Mouse (Mus musculus) limb, embryonic 12.5 days (tissue): ENCODE measurements at regions not wholly inside any gene's neighbourhood (a gene's known extent, or its start where the extent isn't known, plus 50 kb on each side); places are given as distances from the start of the nearest gene placed in this dataset.

Experiments used
- ATAC-seq: fragments of 200-750 bp; cut with Nextera tagmentation; 2 replicates; pipeline ENCODE4 v1.8.0; 2017; ENCODE audit warnings: low read depth, moderate TSS enrichment; ENCODE audit not compliant: insufficient number of reproducible peaks, insufficient read depth, low FRiP score, low TSS enrichment
- H3K27ac ChIP-seq: fragments of 300-500 bp; sonication (generic); 2 replicates; pipeline ENCODE4 v1.5.1; 2016; ENCODE audit warnings: mild to moderate bottlenecking, moderate library complexity
- H3K27me3 ChIP-seq: fragments of 300-500 bp; sonication (generic); 2 replicates; pipeline ENCODE4 v1.6.1; 2016; ENCODE audit warnings: mild to moderate bottlenecking, moderate library complexity
- H3K36me3 ChIP-seq: fragments of 300-500 bp; sonication (generic); 2 replicates; pipeline ENCODE4 v1.6.1; 2016; ENCODE audit warnings: mild to moderate bottlenecking, moderate library complexity
- H3K4me1 ChIP-seq: fragments of 300-500 bp; sonication (generic); replicated peaks from 2 replicates; pipeline ENCODE4 v1.6.1; 2016
- H3K4me2 ChIP-seq: fragments of 300-500 bp; sonication (generic); 2 replicates; pipeline ENCODE4 v1.6.1; 2016; ENCODE audit warnings: mild to moderate bottlenecking, moderate library complexity
- H3K4me3 ChIP-seq: fragments of 300-500 bp; sonication (generic); replicated peaks from 2 replicates; pipeline ENCODE4 v1.5.1; 2016; ENCODE audit warnings: mild to moderate bottlenecking
- H3K9ac ChIP-seq: fragments of 300-500 bp; sonication (generic); replicated peaks from 2 replicates; pipeline ENCODE4 v1.6.1; 2016; ENCODE audit warnings: mild to moderate bottlenecking, moderate library complexity
- H3K9me3 ChIP-seq: fragments of 300-500 bp; sonication (generic); 2 replicates; pipeline ENCODE4 v1.6.1; 2016; ENCODE audit warnings: mild to moderate bottlenecking, moderate library complexity
- whole genome bisulfite sequencing: fragments of 180-500 bp; shearing (Covaris S2); methylation state at CpG from one replicate; pipeline ENCODE4 v1.1.7; 2016; 5-methylcytosine and 5-hydroxymethylcytosine counted together

DNA sequence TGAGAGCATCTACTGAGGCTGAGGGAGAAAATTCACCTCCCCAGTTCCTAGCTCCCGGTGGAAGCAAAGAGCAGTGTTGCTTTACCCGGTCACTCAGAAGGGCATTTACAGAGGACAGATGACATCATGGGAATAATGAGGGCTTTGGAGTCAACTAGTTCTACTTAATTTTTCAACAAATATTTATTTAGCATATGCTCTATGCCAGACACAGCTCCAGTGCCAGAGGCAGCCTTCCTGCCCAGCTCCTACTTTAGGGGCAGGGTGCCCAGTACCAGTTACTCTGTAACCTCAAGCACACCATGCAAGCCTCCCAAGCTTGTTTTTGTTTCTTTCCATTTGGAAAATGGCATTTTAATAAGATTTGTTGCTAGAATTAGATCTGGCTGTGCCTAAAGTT, 240.1 kb upstream of the Trib2 start:
- no peak overlapping the region for H3K4me2 ChIP-seq
- no peaks in the 10 kb centered on the region for H3K27me3 ChIP-seq
- no peak overlapping the region for H3K27ac ChIP-seq
- no peak overlapping the region for H3K4me3 ChIP-seq
- H3K36me3 ChIP-seq: no peaks in the 10 kb centered on the region
- H3K9ac ChIP-seq: no peak overlapping the region
- peaks cover 49% of the 10 kb centered on the region for H3K4me1 ChIP-seq
- 76% methylated on average over 2 of the region's 2 CpGs for WGBS
- no peaks in the 10 kb centered on the region for H3K9me3 ChIP-seq
- no peak for ATAC-seq

- H3K9ac ChIP-seq: no peak overlapping the region
- no peak for ATAC-seq
- H3K27me3 ChIP-seq: no peaks in the 10 kb centered on the region
- no peak overlapping the region for H3K4me3 ChIP-seq
- WGBS: 46% methylated on average over 1 of the region's 1 CpGs
- H3K27ac ChIP-seq: no peak overlapping the region
- no peaks in the 10 kb centered on the region for H3K36me3 ChIP-seq
- H3K4me1 ChIP-seq: peaks cover 54% of the 10 kb centered on the region
- no peaks in the 10 kb centered on the region for H3K9me3 ChIP-seq
- H3K4me2 ChIP-seq: no peak overlapping the region
These were observed 239.5 kb upstream of the Trib2 start for GRCm38 (mm10) chr12:16056216-16056615.

DNA sequence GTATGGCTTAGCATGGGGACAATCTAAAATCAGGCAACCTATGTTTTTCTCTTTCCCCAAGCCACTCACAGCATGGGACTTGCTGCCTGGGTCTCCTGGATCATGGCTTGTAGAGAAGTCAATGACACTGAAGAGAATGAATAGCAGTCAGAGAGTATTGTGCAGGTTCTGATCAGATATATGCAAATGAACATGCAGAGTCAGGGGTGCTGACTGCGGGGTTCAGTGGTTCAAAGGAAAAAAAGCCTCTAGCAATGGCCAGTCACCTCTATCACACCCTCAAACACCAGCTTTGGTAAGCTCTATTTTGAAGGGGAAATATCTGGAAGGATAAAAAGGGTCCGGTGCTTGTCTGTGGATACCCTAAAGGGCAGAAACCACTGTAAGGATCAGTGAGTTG, 237.9 kb upstream of the Trib2 start:
- 79% methylated on average over 2 of the region's 2 CpGs for WGBS
- no peak for ATAC-seq
- H3K36me3 ChIP-seq: no peaks in the 10 kb centered on the region
- H3K4me3 ChIP-seq: no peak overlapping the region
- H3K9ac ChIP-seq: no peak overlapping the region
- H3K9me3 ChIP-seq: no peaks in the 10 kb centered on the region
- no peaks in the 10 kb centered on the region for H3K27me3 ChIP-seq
- H3K4me2 ChIP-seq: no peak overlapping the region
- H3K27ac ChIP-seq: peak overlapping the region; percentile 81
- H3K4me1 ChIP-seq: peaks cover 54% of the 10 kb centered on the region

- H3K36me3 ChIP-seq: no peaks in the 10 kb centered on the region
- H3K9me3 ChIP-seq: no peaks in the 10 kb centered on the region
- 17% methylated on average over 3 of the region's 3 CpGs for WGBS
- H3K4me1 ChIP-seq: peaks cover 54% of the 10 kb centered on the region
- ATAC-seq: peak; percentile 72
- H3K4me2 ChIP-seq: no peak overlapping the region
- H3K9ac ChIP-seq: no peak overlapping the region
- H3K4me3 ChIP-seq: no peak overlapping the region
- peak overlapping the region; percentile 81; the same call in 1 of the 2 replicates for H3K27ac ChIP-seq
- no peaks in the 10 kb centered on the region for H3K27me3 ChIP-seq
These were observed 237.0 kb upstream of the Trib2 start for GRCm38 (mm10) chr12:16053735-16054134.

DNA sequence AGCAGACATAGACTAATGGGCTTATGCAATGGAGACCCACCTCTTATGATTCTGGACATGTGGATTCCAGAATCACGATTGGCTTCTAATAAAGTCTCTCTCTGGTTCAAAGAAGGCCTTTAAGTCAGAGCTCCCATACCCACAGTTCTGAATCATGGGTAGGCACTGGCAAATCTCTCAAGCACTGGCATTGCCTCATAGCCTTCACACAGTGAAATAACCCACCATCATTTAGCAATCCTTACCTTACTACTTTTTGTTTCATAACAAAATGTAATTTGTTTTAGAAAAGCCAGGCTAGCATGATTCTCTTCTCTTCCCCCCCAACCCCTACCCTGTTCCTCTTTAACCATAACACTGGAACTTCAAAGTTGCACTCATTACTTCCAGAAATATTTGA, 236.3 kb upstream of the Trib2 start:
- Histone ChIP-seq H3K9ac (no peak overlapping the region), H3K9me3 (no peaks in the 10 kb centered on the region), H3K4me2 (no peak overlapping the region), H3K4me1 (peaks cover 54% of the 10 kb centered on the region), H3K27me3 (no peaks in the 10 kb centered on the region), H3K4me3 (no peak overlapping the region), H3K36me3 (no peaks in the 10 kb centered on the region), H3K27ac (peak overlapping the region; percentile 81; the same call in 1 of the 2 replicates)
- 78% methylated on average over 1 of the region's 1 CpGs for WGBS
- no peak for ATAC-seq

- Histone ChIP-seq H3K4me2 (no peak overlapping the region), H3K36me3 (no peaks in the 10 kb centered on the region), H3K27ac (no peak overlapping the region), H3K4me1 (peaks cover 54% of the 10 kb centered on the region), H3K27me3 (no peaks in the 10 kb centered on the region), H3K4me3 (no peak overlapping the region), H3K9me3 (no peaks in the 10 kb centered on the region), H3K9ac (no peak overlapping the region)
- WGBS: 28% methylated on average over 3 of the region's 3 CpGs
- ATAC-seq: no peak
These were observed 235.6 kb upstream of the Trib2 start for GRCm38 (mm10) chr12:16052353-16052752.

GRCm38 (mm10) chr12:16051439-16051838, 234.7 kb upstream of the Trib2 start:
- H3K36me3 ChIP-seq: no peaks in the 10 kb centered on the region
- peaks cover 48% of the 10 kb centered on the region for H3K4me1 ChIP-seq
- H3K27me3 ChIP-seq: no peaks in the 10 kb centered on the region
- no peaks in the 10 kb centered on the region for H3K9me3 ChIP-seq
- no peak overlapping the region for H3K4me2 ChIP-seq
- WGBS: 92% methylated on average over 2 of the region's 2 CpGs
- H3K27ac ChIP-seq: no peak overlapping the region
- H3K4me3 ChIP-seq: no peak overlapping the region
- no peak for ATAC-seq
- H3K9ac ChIP-seq: no peak overlapping the region

GRCm38 (mm10) chr12:16049545-16049944, 232.8 kb upstream of the Trib2 start:
- no peaks in the 10 kb centered on the region for H3K9me3 ChIP-seq
- 93% methylated on average over 4 of the region's 4 CpGs for WGBS

GRCm38 (mm10) chr12:16046643-16047042, 229.9 kb upstream of the Trib2 start:
- WGBS: 92% methylated on average over 1 of the region's 1 CpGs
- Histone ChIP-seq H3K4me2 (no peak overlapping the region), H3K27ac (no peak overlapping the region), H3K27me3 (no peaks in the 10 kb centered on the region), H3K4me1 (peaks cover 6% of the 10 kb centered on the region), H3K9ac (no peak overlapping the region), H3K9me3 (no peaks in the 10 kb centered on the region), H3K36me3 (no peaks in the 10 kb centered on the region), H3K4me3 (no peak overlapping the region)
- ATAC-seq: no peak

More at GRCm38 (mm10) chr12:16049545-16049944, 232.8 kb upstream of the Trib2 start:
- Histone ChIP-seq H3K4me2 (no peak overlapping the region), H3K9ac (no peak overlapping the region), H3K36me3 (no peaks in the 10 kb centered on the region), H3K4me1 (peaks cover 35% of the 10 kb centered on the region), H3K4me3 (no peak overlapping the region), H3K27me3 (no peaks in the 10 kb centered on the region), H3K27ac (no peak overlapping the region)
- ATAC-seq: no peak

DNA sequence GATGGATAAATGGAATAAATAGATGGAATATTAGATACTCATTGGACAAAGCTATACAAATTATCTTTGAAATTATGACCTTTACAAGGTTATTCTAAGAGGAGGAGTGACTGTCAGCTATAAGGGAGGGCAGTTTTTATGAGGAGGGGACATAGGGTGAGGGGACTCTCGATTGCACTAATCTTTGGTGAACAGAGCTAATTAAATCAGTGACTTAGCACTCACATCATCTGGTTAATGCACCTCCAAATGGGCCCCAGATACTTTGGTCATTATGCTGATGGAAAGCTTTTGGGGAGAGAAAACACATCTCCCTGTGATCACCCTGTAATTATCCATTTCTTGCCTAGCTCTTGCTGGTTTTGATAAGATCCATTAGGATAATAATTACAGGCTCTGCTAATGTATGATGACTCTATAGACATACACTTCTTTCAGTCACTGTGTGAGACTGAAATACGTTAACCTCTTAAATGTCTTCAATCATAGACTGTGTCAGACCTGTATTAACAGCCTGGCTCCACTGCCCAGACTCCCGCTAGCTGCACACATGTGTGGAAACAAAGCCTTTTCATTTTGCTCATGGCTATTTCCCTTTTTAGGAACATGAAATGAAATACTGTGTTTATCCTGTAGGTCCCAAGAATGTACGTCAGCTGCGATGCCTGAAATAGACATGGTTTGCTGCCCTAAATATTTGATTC, 229.2 kb upstream of the Trib2 start:
- no peak for ATAC-seq
- peaks cover 4% of the 10 kb centered on the region; the same call in 1 of the 2 replicates for H3K4me1 ChIP-seq
- no peak overlapping the region for H3K4me3 ChIP-seq
- no peak overlapping the region for H3K4me2 ChIP-seq
- WGBS: 53% methylated on average over 5 of the region's 5 CpGs
- H3K9ac ChIP-seq: no peak overlapping the region
- H3K27me3 ChIP-seq: no peaks in the 10 kb centered on the region
- no peaks in the 10 kb centered on the region for H3K36me3 ChIP-seq
- no peak overlapping the region for H3K27ac ChIP-seq
- H3K9me3 ChIP-seq: no peaks in the 10 kb centered on the region

GRCm38 (mm10) chr12:16043466-16044214, 226.9 kb upstream of the Trib2 start:
- H3K4me1 ChIP-seq: peaks cover 4% of the 10 kb centered on the region; the same call in 1 of the 2 replicates
- 91% methylated on average over 8 of the region's 8 CpGs for WGBS
- no peak overlapping the region for H3K9ac ChIP-seq
- H3K4me3 ChIP-seq: no peak overlapping the region
- no peaks in the 10 kb centered on the region for H3K9me3 ChIP-seq
- no peaks in the 10 kb centered on the region for H3K36me3 ChIP-seq
- no peak for ATAC-seq
- no peak overlapping the region for H3K4me2 ChIP-seq
- H3K27ac ChIP-seq: no peak overlapping the region
- no peaks in the 10 kb centered on the region for H3K27me3 ChIP-seq
